Mouse (Mus musculus): ENCODE data around the gene Olfr829.
"Not testable (repeated sequence)": the region's sequence is repeated elsewhere in the genome, so short reads cannot be mapped to it uniquely, and the experiment has no call there.

The Olfr829 gene

GRCm38 (mm10) chr9:18854633-18855032 lies at the start of gene Olfr829:
TSS of gene Olfr829 (plus strand) at chr9:18854933.
- in situ Hi-C loops (cut with MboI) = no loop called here

GRCm38 (mm10) chr9:18819426-18819825 lies 35.3 kb upstream of the Olfr829 start, which contains the start of gene Olfr828:
TSS of gene Olfr828 (minus strand) at chr9:18819526.
- in situ Hi-C loops (cut with MboI) = no loop called here

GRCm38 (mm10) chr9:18874393-18874792 lies 19.7 kb downstream of the Olfr829 start, which contains the start of gene Olfr830:
TSS of gene Olfr830 (plus strand) at chr9:18874693.
- in situ Hi-C loops (cut with MboI) = no loop called here

GRCm38 (mm10) chr9:18907699-18908098 lies 53.0 kb downstream of the Olfr829 start:
- in situ Hi-C loops (cut with MboI) = not testable (repeated sequence)
